Mouse (Mus musculus) spleen, adult 12 weeks (tissue): ENCODE measurements around the gene Babam2.

Source experiments
- DNase-seq: peaks from one replicate; pipeline ENCODE4 v3.0.0; 2022; ENCODE audit warnings: low spot score

The Babam2 gene

GRCm38 (mm10) chr5:32043153-32043552, 345.7 kb downstream of the Babam2 start:
- DNase-seq = no peak

- DNase-seq = no peak
Measured at GRCm38 (mm10) chr5:32043996-32044395, 346.5 kb downstream of the Babam2 start.

GRCm38 (mm10) chr5:32051899-32052298, 354.4 kb downstream of the Babam2 start:
- no peak for DNase-seq

GRCm38 (mm10) chr5:32052467-32052866, 355.0 kb downstream of the Babam2 start:
- DNase-seq = no peak

- no peak for DNase-seq
Measured at GRCm38 (mm10) chr5:32053476-32053875, 356.0 kb downstream of the Babam2 start.

GRCm38 (mm10) chr5:32055676-32056075, 358.2 kb downstream of the Babam2 start:
- no peak for DNase-seq

GRCm38 (mm10) chr5:32056126-32056525, 358.6 kb downstream of the Babam2 start:
- no peak for DNase-seq

- DNase-seq = no peak
Measured at GRCm38 (mm10) chr5:32058481-32059253, 361.2 kb downstream of the Babam2 start.

- DNase-seq = no peak
Measured at GRCm38 (mm10) chr5:32059254-32059796, 361.8 kb downstream of the Babam2 start.

GRCm38 (mm10) chr5:32060485-32060884, 363.0 kb downstream of the Babam2 start:
- no peak for DNase-seq

GRCm38 (mm10) chr5:32061854-32062253, 364.4 kb downstream of the Babam2 start:
- DNase-seq = no peak

GRCm38 (mm10) chr5:32064341-32065105, 367.0 kb downstream of the Babam2 start:
- no peak for DNase-seq

- DNase-seq = no peak
Measured at GRCm38 (mm10) chr5:32066015-32066734, 368.7 kb downstream of the Babam2 start.

GRCm38 (mm10) chr5:32066839-32067238, 369.4 kb downstream of the Babam2 start:
- no peak for DNase-seq

GRCm38 (mm10) chr5:32068616-32069015, 371.1 kb downstream of the Babam2 start:
- DNase-seq = no peak

- no peak for DNase-seq
Measured at GRCm38 (mm10) chr5:32069096-32069495, 371.6 kb downstream of the Babam2 start.

- DNase-seq = no peak
Measured at GRCm38 (mm10) chr5:32069566-32070169, 372.2 kb downstream of the Babam2 start.

GRCm38 (mm10) chr5:32070781-32071180, 373.3 kb downstream of the Babam2 start:
- no peak for DNase-seq

GRCm38 (mm10) chr5:32071314-32071713, 373.8 kb downstream of the Babam2 start:
- DNase-seq = no peak

- DNase-seq = no peak
Measured at GRCm38 (mm10) chr5:32071824-32072223, 374.3 kb downstream of the Babam2 start.

- no peak for DNase-seq
Measured at GRCm38 (mm10) chr5:32072877-32073276, 375.4 kb downstream of the Babam2 start.

- DNase-seq = no peak
Measured at GRCm38 (mm10) chr5:32074053-32074452, 376.6 kb downstream of the Babam2 start.
